Mouse (Mus musculus): ENCODE data around the gene Tcte3.
"Not testable (repeated sequence)": the region's sequence is repeated elsewhere in the genome, so short reads cannot be mapped to it uniquely, and the experiment has no call there.

DNA sequence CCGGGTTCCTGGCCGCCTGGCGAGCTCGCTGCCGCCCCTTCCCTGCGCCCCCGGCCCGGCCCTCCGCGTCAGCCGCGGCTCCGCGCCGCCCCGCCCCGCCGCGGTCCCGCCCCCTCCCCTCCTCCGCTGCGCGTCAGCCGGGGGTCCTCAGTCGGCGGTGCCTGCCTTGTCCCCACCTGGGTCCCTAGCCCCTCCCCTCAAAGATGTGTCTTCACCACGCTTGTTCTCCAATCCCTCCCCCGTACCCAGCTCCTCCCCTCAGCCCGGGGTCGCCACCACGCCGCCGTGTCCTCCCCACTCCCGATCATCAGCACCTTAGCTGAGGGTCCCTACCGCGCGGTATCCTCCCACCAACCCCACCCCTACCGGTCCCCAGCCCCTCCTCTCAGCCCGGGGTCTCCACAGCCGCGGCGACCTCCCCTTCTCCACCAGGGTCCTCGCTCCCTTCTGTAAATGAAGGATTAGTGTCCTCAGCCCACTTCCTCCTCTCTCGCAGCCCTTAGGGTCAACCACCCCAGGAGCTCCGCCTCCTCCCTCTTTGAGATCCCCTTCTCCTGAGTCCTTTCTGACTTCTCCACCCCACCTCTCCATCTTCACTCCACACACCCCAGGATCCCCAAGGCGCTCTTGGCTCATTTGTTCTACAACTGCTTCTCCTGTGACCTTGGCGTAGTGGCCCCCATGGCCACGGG, 16.6 kb downstream of the Tcte3 start:
- not testable (repeated sequence) for TF ChIP-seq CTCF, POLR2A (IDR thresholded peaks at IDR 0.05; ENCODE audit: insufficient read depth, low read depth, low read length)
